ENCODE assay signal across 8 mouse cellular contexts in genomic region chr7:130709372-130710274, GRCm38 (mm10).
DNase-seq lines count a peak whose midpoint lies in the region; ATAC-seq lines count a peak whose summit lies in the region.
"Had no signal": no experiment of that assay in that cellular context is flagged by ENCODE, and none has a peak within 500 bp of the region (broad histone marks: within the 10 kb centered on the region; RNA-seq: fewer than 3 reads in every experiment).

No protein-coding gene starts in this region.

- H3K36me3 ChIP-seq in kidney, embryonic 15.5 days, result no peaks in the 10 kb centered on the region
- H3K36me3 ChIP-seq in intestine, embryonic 14.5 days (ENCODE audit: control insufficient read depth, insufficient read depth, low read length), result no peaks in the 10 kb centered on the region

- 0 out of 2 replicates have a peak, but pooled peaks have one; percentile 20 for ATAC-seq in kidney, embryonic 15.5 days (replicated peaks; ENCODE audit: low FRiP score)
- ATAC-seq in intestine, embryonic 14.5 days (replicated peaks; ENCODE audit: low FRiP score, low TSS enrichment, low read depth), result no peak

- peaks cover 26% of the 10 kb centered on the region for H3K4me1 ChIP-seq in kidney, embryonic 15.5 days
- H3K4me1 ChIP-seq in intestine, embryonic 14.5 days (replicated peaks; ENCODE audit: control insufficient read depth, insufficient read depth, low read length), result peaks cover 31% of the 10 kb centered on the region

- H3K9me3 ChIP-seq in kidney, embryonic 15.5 days (replicated peaks), result no peaks in the 10 kb centered on the region
- H3K9me3 ChIP-seq in intestine, embryonic 14.5 days (ENCODE audit: control insufficient read depth, low read length), result no peaks in the 10 kb centered on the region

- H3K27me3 ChIP-seq in kidney, embryonic 15.5 days, result no peaks in the 10 kb centered on the region
- H3K27me3 ChIP-seq in intestine, embryonic 14.5 days (replicated peaks; ENCODE audit: control insufficient read depth, insufficient read depth, low read length), result no peaks in the 10 kb centered on the region

- H3K4me2 ChIP-seq in kidney, embryonic 15.5 days, result no peak overlapping the region
- peak overlapping the region; percentile 30 for H3K4me2 ChIP-seq in intestine, embryonic 14.5 days (ENCODE audit: low read length)

- H3K9ac ChIP-seq in kidney, embryonic 15.5 days, result no peak overlapping the region
- no peak overlapping the region for H3K9ac ChIP-seq in intestine, embryonic 14.5 days (ENCODE audit: low read length)

- H3K27ac ChIP-seq in kidney, embryonic 15.5 days, result peak overlapping the region; percentile 79
- no peak overlapping the region for H3K27ac ChIP-seq in intestine, embryonic 14.5 days (ENCODE audit: low read depth)

- 36% methylated on average over 9 of the region's 9 CpGs for WGBS in kidney, embryonic 15.5 days
- WGBS in intestine, embryonic 14.5 days, result 51% methylated on average over 9 of the region's 9 CpGs

- no peak overlapping the region for H3K4me3 ChIP-seq in kidney, embryonic 15.5 days (replicated peaks)
- H3K4me3 ChIP-seq in intestine, embryonic 14.5 days (ENCODE audit: low read depth, low read length), result no peak overlapping the region
- H3K4me3 ChIP-seq: erythroblast, embryonic 14.5 days had no signal

- DNase-seq in kidney, adult 9 months, result no peak
- DNase-seq in brain, adult 2 months (ENCODE audit: low read depth, low spot score), result peak; percentile 91
- DNase-seq in cerebellum, adult 11-12 months, result peak; percentile 73
- no peak for DNase-seq in intestine, embryonic 14.5 days (ENCODE audit: low spot score)
- no peak for DNase-seq in embryo, embryonic 10.5 days (ENCODE audit: low spot score)
- DNase-seq in frontal cortex, postnatal 25 days (ENCODE audit: low spot score in 2 of 2), result no peak

Comparison
In these comparisons a context has a peak if more than half of its experiments do, and no peak if none do; other contexts are left out.
1. DNase-seq: peak in brain, adult 2 months (single experiment) and cerebellum, adult 11-12 months (single experiment); none in kidney, adult 9 months (single experiment), intestine, embryonic 14.5 days (single experiment), embryo, embryonic 10.5 days (single experiment) and frontal cortex, postnatal 25 days (0 of 2).